Mouse (Mus musculus): Measurements from ENCODE around the gene Flot1. TPM values are rescaled to one million over a fixed set of nuclear protein-coding genes. Genes with fewer than 3 reads are reported as not detected.
"Not testable (repeated sequence)": the region's sequence is repeated elsewhere in the genome, so short reads cannot be mapped to it uniquely, and the experiment has no call there.

The Flot1 gene
- total RNA-seq, 2 experiments from 2014 or later, result 124 to 132 TPM

DNA sequence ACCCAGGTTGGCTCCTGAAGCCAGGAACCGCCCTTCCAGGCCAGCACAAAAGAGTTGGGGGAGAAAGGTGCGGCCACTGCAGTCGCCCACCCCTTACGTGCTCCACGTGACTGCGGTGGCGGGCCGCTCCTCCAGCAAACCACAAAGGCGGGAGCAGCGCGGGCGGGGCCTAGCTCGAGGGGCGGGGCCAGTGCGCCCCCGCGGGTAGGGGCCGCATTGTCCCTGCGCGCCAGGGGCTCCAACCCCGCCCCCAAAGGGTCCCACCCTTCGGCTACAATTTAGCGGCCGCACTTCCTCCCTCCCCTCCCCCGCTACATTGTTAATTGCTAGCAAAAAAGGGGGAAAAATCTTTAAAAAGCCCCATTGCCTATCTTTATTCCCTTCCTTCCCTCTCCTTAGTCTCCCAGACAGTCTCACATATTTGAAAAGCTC lies 14.0 kb downstream of the Flot1 start:
- peak; percentile 78 to 82 for DNase-seq

DNA sequence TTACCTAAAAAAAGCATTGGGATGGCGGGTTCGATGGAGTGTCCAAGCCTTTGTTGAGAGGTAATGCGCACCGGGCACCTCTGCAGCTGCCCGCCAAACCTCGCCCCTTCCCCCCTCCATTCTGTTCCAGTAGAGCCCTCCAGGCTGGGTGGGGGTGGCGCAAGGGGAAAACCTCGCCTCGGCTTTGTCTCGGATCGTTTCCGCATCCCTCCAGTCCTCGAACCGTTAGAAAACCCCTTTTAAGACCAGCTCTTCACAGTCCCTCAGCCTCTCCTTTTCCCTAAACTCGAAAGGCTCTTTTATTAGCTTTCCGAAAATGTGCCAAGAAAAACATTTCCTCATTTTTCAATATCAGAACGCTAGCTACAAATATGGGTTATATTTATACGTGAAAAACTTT lies 14.5 kb downstream of the Flot1 start:
- DNase-seq, result peak in 1 of 2 experiments; percentile 50

DNA sequence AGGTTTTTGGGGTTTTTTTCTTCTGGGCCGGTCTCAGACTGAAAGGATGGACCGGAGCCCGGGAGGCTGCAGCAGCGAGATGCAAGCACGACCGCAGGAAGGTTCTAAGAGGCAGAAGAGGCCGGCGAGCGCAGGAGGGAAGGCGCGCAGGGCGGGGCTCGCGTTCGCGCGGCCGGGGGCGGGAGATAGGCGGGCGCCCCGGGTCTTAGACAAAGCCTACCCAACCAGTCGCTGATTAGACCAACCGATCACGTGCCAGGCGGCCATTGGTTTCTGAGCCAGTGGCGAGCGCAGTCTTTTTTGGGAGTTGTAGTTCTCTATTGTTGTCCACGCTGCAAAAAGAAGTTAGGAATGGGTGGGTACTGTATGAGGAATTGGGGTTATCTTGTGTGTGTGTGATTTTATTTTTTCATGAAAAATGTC lies 15.1 kb downstream of the Flot1 start, which contains the start of gene Tubb5:
TSS of gene Tubb5 (minus strand) at position 185 of the 423 bp plus-strand sequence.
- peak; percentile 96 for DNase-seq

DNA sequence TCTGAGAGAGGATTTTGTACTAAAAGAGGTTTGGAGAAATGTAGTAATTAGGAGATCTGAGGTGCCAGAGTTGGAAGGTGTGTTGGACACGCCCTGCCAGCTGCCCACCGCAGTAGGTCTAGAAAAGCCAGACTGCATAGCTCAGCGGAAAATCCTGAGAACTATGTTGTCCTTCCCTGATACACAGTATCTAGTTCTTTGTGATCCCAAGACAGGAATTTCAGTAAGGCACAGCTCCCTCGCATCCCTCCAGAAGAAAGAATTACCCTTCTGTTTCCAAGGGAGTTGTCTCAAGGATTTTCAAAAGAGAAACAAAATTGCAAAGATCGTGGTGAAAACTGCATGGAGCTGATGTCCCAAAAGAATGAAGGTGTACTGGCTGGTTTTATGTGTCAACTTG lies 15.5 kb downstream of the Flot1 start:
- no peak for DNase-seq

DNA sequence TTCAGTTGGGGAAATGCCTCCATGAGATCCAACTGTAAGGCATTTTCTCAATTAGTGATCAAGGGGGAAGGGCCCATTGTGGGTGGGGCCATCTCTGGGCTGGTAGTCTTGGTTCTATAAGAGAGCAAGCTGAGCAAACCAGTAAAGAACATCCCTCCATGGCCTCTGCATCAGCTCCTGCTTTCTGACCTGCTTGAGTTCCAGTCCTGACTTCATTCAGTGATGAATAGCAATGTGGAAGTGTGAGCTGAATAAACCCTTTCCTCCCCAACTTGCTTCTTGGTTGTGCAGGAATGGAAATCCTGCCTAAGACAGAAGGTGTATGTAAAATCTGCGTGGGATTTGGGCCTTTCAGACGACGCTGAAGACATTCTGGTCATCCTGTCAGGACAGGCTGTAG lies 16.0 kb downstream of the Flot1 start:
- not testable (repeated sequence) for DNase-seq

GRCm38 (mm10) chr17:35840561-35840960 lies 17.5 kb downstream of the Flot1 start:
- DNase-seq, result no peak

- DNase-seq, result peak; percentile 100
These were observed 18.3 kb downstream of the Flot1 start, which contains the start of gene Mdc1 for GRCm38 (mm10) chr17:35841076-35841950. Gene Mdc1, plus strand, starts transcription at chr17:35841515.

GRCm38 (mm10) chr17:35842006-35842405 lies 19.0 kb downstream of the Flot1 start:
- DNase-seq, result no peak

DNA sequence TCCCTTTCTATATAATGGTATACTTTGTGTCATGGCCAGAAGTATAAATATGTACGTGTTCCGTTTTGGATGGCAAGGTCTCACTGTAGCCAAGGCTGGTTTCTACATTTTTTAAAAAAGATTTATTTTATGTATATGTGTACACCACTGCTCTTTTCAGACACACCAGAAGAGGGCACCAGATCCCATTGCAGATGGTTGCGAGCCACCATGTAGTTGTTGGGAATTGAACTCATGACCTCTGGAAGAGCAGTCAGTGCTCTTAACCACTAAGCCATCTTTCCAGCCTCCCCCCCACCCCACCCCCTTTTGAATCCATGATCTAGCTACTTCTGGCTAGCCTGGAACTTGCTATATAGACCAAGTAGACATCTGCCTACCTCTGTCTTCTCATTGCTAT lies 20.5 kb downstream of the Flot1 start:
- DNase-seq, result no peak

DNA sequence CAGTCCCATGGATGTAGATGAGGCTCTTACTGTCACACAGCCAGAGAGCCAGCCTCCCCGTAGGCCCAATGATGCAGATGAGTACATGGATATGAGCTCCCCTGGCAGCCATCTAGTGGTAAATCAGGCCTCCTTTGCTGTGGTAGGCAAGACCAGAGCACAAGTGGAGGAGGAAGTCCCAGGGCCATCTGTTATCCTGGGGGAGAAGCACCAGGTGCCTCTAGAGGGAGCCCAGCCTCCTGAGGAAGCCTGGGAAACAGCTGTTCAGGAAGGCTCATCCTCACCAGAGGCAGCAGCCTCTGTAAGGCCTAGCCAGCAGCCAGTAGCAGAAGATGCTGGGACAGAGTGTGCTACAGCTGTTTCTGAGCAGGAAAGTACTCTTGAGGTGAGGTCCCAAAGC lies 25.1 kb downstream of the Flot1 start:
- no peak for DNase-seq

DNA sequence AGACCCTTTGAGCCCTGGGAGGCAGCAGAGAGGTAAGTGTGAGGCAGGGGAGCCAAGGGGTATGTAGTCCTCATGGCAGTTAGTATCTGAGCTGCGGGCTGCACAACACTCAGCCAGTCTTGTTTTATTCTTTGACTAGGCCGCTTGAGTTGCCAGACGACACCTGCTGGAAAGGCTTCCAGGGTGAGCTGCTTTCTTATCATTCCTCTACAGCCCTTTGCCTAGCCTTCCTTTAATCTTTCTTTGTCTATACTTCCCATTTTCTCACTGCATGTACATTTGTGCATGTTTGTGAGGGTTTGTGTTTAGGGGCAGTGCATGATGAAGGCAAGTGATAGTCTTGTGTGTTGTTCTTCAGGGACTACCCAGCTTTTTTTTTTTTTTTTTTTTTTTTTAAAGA lies 27.9 kb downstream of the Flot1 start:
- no peak for DNase-seq

GRCm38 (mm10) chr17:35859371-35859770 lies 36.3 kb downstream of the Flot1 start:
- DNase-seq, result no peak

DNA sequence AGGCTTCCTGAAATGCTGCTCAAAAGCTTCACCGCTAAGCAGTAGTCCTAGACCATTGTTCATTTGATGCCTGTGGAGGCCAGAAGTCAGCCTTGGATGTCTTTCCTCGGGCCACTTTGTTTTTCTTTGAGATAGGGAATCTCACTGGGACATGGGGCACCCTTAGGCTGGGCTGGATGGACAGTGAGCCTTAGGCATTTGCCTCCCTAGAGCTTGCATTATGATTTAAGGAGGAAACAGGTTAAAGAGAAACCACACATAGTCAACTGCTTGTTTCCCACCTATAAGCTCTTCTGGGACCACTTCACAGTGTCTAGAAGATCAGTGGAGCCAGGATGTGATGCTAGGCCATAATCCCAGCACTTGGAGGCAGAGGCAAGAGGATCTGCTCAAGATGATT lies 36.8 kb downstream of the Flot1 start:
- DNase-seq, result no peak

DNA sequence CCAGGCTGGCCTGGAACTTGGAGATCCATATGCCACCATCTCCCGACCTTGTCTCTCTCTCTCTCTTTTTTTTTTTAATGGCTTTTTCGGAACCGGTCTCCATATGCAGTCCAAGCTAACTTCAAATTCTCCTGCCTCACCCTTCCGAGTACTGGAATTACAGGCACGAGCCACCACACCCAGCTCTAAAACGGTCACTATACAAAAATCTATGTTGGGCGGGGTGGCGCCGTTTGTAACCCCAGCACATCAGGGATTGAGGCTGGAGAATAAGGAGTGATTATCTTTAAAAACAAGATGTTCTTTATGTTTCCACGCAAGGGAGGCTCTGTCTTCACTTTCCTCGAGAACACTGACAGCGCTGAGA lies 37.8 kb downstream of the Flot1 start:
- no peak for DNase-seq

DNA sequence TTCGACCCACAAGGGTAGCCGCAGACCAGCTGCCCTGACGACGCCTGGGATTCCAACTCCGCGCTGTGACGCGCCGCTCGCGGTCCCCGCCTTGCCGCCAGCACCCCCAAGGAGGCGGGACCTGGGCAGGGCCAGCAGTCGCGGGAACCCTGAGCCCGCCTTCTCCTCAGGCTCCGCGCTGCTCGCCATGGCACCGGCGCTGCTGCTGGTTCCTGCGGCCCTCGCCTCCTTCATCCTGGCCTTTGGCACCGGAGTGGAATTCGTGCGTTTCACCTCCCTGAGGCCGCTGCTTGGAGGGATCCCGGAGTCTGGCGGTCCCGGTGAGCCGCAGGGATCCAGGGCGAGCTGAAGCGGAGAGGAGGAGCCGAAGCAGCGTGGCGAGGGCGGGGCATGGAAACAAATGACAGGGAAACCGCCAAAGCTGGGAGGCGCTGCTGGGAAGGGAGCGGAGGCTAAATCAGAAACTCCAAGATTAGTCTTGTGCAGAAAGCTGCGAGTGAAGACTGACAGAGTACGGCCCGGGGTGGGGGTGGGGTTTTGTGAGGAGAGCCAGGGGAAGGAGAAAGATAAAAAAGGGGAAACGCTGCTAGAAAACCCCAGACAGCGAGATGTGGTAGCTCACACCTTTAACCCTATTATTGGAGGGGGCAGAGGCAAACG lies 38.3 kb downstream of the Flot1 start, which contains the start of gene Nrm:
TSS of gene Nrm (plus strand) at position 121 of the 660 bp plus-strand sequence.
- DNase-seq, result peak; percentile 92 to 93

GRCm38 (mm10) chr17:35864832-35865353 lies 41.9 kb downstream of the Flot1 start:
- DNase-seq, result no peak

DNA sequence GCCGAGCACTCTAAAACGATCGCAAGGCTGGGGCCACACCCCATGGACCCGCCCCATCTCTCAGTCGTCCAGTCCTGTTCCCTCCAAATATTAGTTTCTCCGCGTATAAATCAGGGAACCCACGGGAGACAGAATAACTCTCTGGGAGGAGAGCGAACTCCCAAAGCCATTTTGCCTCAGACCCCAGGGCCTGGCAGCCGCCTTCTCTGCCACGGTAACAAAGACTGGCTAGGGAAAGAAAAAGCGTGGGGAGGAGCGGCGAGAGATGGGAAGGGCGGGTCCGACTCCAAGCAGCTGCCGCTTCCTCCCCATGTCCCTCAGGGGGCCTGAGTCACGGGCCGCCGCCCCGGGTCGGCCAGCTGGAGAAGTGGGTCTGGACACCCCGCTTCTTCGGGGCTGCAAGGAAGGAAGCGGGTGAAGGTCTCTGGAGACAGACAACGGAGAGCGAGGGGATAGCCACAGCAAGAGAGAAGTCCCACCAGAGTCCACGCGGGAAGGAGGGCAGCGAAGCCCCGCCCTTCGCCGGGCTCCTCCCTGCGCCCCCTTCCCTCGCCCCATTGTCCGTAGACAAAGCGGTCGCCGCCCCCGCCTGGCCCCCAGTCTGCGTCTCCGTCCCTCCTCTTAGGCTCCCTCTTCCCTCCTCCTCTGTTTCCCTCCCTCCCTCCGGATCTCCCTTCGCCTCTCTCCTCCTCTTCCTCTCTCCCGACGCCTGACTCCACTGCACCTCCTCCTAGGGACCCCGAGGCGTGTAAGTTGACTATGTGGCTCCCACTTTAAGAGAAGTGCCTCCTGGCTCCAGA lies 42.7 kb downstream of the Flot1 start, which contains the start of gene Ppp1r18:
TSS of gene Ppp1r18 (plus strand) at position 113 of the 800 bp plus-strand sequence.
- DNase-seq, result no peak

- no peak for DNase-seq
These were observed 43.3 kb downstream of the Flot1 start for GRCm38 (mm10) chr17:35866281-35866831.

GRCm38 (mm10) chr17:35866911-35867890 lies 44.2 kb downstream of the Flot1 start:
- DNase-seq, result no peak

GRCm38 (mm10) chr17:35868165-35868820 lies 45.3 kb downstream of the Flot1 start:
- DNase-seq, result no peak
